Mouse (Mus musculus) MEL (cell line): ENCODE results near the gene Rae1. TPM values are rescaled to one million over a fixed set of nuclear protein-coding genes. Genes with fewer than 3 reads are reported as not detected.
A peak's percentile ranks its signal among the peaks of the same experiment; 100 is the strongest.

Experiments used
- DNase-seq: peaks from one replicate; pipeline ENCODE4 v3.0.0; 2011; ENCODE audit warnings: low read depth, low spot score
- H3K27ac ChIP-seq: 2 replicates; pipeline ENCODE4 v1.5.1; 2012; ENCODE audit warnings: low read depth, mild to moderate bottlenecking, control low read depth, low read length, moderate library complexity; ENCODE audit not compliant: control insufficient read depth
- H3K27me3 ChIP-seq, 2 experiments: fragments of 150-350 bp in 1 of 2; sonication (generic) in 1 of 2; 2 replicates each; pipeline ENCODE4 v1.6.1; 2012; ENCODE audit warnings: low read length in 2 of 2, mild to moderate bottlenecking in 2 of 2, improper control_type of control experiment in 1 of 2, moderate library complexity in 1 of 2; ENCODE audit not compliant: insufficient read depth in 2 of 2, control insufficient read depth in 1 of 2
- H3K36me3 ChIP-seq, 2 experiments: 2 replicates each; pipeline ENCODE4 v1.6.1; 2012 to 2014; ENCODE audit warnings: low read length in 2 of 2, improper control_type of control experiment in 1 of 2, inconsistent platforms in 1 of 2, mild to moderate bottlenecking in 1 of 2; ENCODE audit not compliant: insufficient read depth in 2 of 2, control insufficient read depth in 1 of 2
- H3K4me1 ChIP-seq, 2 experiments: fragments of 150-350 bp in 1 of 2; sonication (generic) in 1 of 2; 2 replicates each; pipeline ENCODE4 v1.6.1; 2012; ENCODE audit warnings: low read length in 2 of 2, improper control_type of control experiment in 1 of 2, mild to moderate bottlenecking in 1 of 2; ENCODE audit not compliant: insufficient read depth in 2 of 2, control insufficient read depth in 1 of 2
- H3K4me3 ChIP-seq, 2 experiments: fragments of 150-350 bp in 1 of 2; sonication (generic) in 1 of 2; 2 replicates each; pipeline ENCODE4 v1.5.1; 2012; ENCODE audit warnings: low read depth in 2 of 2, low read length in 2 of 2, mild to moderate bottlenecking in 2 of 2, moderate library complexity in 2 of 2, control low read depth in 1 of 2, improper control_type of control experiment in 1 of 2; ENCODE audit not compliant: control insufficient read depth in 1 of 2, insufficient read depth in 1 of 2
- H3K79me2 ChIP-seq: 2 replicates; pipeline ENCODE4 v1.6.1; 2012; ENCODE audit warnings: mild to moderate bottlenecking, low read length, moderate library complexity; ENCODE audit not compliant: control insufficient read depth, poor library complexity, insufficient read depth
- H3K9ac ChIP-seq: 2 replicates; pipeline ENCODE4 v1.6.1; 2012; ENCODE audit warnings: low read depth, mild to moderate bottlenecking, control low read depth, low read length, moderate library complexity; ENCODE audit not compliant: control insufficient read depth, poor library complexity, severe bottlenecking
- H3K9me3 ChIP-seq: fragments of 150-350 bp; sonication (generic); replicated peaks from 2 replicates; pipeline ENCODE4 v1.6.1; 2012; ENCODE audit warnings: mild to moderate bottlenecking, low read length, improper control_type of control experiment, moderate library complexity; ENCODE audit not compliant: insufficient read depth
- BHLHE40 ChIP-seq: IDR thresholded peaks from 2 replicates; pipeline ENCODE4 v1.6.1; 2012; ENCODE audit warnings: low read depth, mild to moderate bottlenecking, inconsistent platforms, low read length, improper control_type of control experiment, borderline replicate concordance
- CHD2 ChIP-seq: IDR thresholded peaks from 2 replicates; pipeline ENCODE4 v1.6.1; 2011; ENCODE audit warnings: low read length, improper control_type of control experiment
- E2F4 ChIP-seq: IDR thresholded peaks from 2 replicates; pipeline ENCODE4 v1.6.1; 2011; ENCODE audit warnings: low read depth, low read length, improper control_type of control experiment, borderline replicate concordance
- ELF1 ChIP-seq: IDR thresholded peaks from 2 replicates; pipeline ENCODE4 v1.6.1; 2014; ENCODE audit warnings: low read depth, mild to moderate bottlenecking, inconsistent platforms, low read length, improper control_type of control experiment, moderate library complexity
- EP300 ChIP-seq, 2 experiments: IDR thresholded peaks; 2 replicates each; pipeline ENCODE4 v1.6.1; 2011; ENCODE audit warnings: improper control_type of control experiment in 2 of 2, low read length in 2 of 2, low read depth in 1 of 2, mild to moderate bottlenecking in 1 of 2
- ETS1 ChIP-seq: IDR thresholded peaks from 2 replicates; pipeline ENCODE4 v1.6.1; 2012; ENCODE audit warnings: low read depth, mild to moderate bottlenecking, inconsistent platforms, low read length, improper control_type of control experiment, moderate library complexity
- GATA1 ChIP-seq: IDR thresholded peaks from 2 replicates; pipeline ENCODE4 v1.6.1; 2011; ENCODE audit warnings: low read depth, low read length, improper control_type of control experiment
- HCFC1 ChIP-seq: IDR thresholded peaks from 2 replicates; pipeline ENCODE4 v1.6.1; 2012; ENCODE audit warnings: low read depth, mild to moderate bottlenecking, inconsistent platforms, low read length, improper control_type of control experiment, moderate library complexity
- KAT2A ChIP-seq: conservative IDR thresholded peaks from 2 replicates; pipeline ENCODE4 v1.6.1; 2012; ENCODE audit warnings: low read depth, low read length, improper control_type of control experiment, inconsistent platforms
- MAFK ChIP-seq: IDR thresholded peaks from 2 replicates; pipeline ENCODE4 v1.6.1; 2011; ENCODE audit warnings: low read depth, mild to moderate bottlenecking, low read length, improper control_type of control experiment, borderline replicate concordance
- MAX ChIP-seq: IDR thresholded peaks from 2 replicates; pipeline ENCODE4 v1.6.1; 2011; ENCODE audit warnings: low read length, improper control_type of control experiment
- MAZ ChIP-seq: IDR thresholded peaks from 2 replicates; pipeline ENCODE4 v1.6.1; 2012; ENCODE audit warnings: low read depth, mild to moderate bottlenecking, inconsistent platforms, low read length, improper control_type of control experiment
- MEF2A ChIP-seq: IDR thresholded peaks from 2 replicates; pipeline ENCODE4 v1.6.1; 2014; ENCODE audit warnings: low read depth, mild to moderate bottlenecking, inconsistent platforms, low read length, improper control_type of control experiment; ENCODE audit not compliant: poor library complexity, insufficient replicate concordance, severe bottlenecking; ENCODE audit errors: extremely low read depth
- MYB ChIP-seq: IDR thresholded peaks from 2 replicates; pipeline ENCODE4 v1.6.1; 2011; ENCODE audit warnings: mild to moderate bottlenecking, low read depth, low read length, improper control_type of control experiment
- MYC ChIP-seq: IDR thresholded peaks from 2 replicates; pipeline ENCODE4 v1.6.1; 2011; ENCODE audit warnings: low read depth, mild to moderate bottlenecking, low read length, improper control_type of control experiment, moderate library complexity
- POLR2A ChIP-seq, 2 experiments: IDR thresholded peaks; 2 replicates each; pipeline ENCODE4 v1.6.1; 2011 to 2012; ENCODE audit warnings: low read length in 2 of 2, mild to moderate bottlenecking in 2 of 2, control low read depth in 1 of 2, improper control_type of control experiment in 1 of 2, low read depth in 1 of 2, moderate library complexity in 1 of 2; ENCODE audit not compliant: control insufficient read depth in 1 of 2, insufficient read depth in 1 of 2, poor library complexity in 1 of 2
- POLR2AphosphoS2 ChIP-seq: IDR thresholded peaks from 2 replicates; pipeline ENCODE4 v1.6.1; 2011; ENCODE audit warnings: low read length, improper control_type of control experiment
- POLR2AphosphoS5 ChIP-seq: IDR thresholded peaks from 2 replicates; pipeline ENCODE4 v1.6.1; 2012; ENCODE audit warnings: low read depth, borderline replicate concordance, mild to moderate bottlenecking, inconsistent platforms, low read length, moderate library complexity, mixed read lengths
- RAD21 ChIP-seq: IDR thresholded peaks from 2 replicates; pipeline ENCODE4 v1.6.1; 2011; ENCODE audit warnings: mild to moderate bottlenecking, low read depth, low read length, improper control_type of control experiment
- SIN3A ChIP-seq: IDR thresholded peaks from 2 replicates; pipeline ENCODE4 v1.6.1; 2012; ENCODE audit warnings: low read length, improper control_type of control experiment, inconsistent platforms
- TAL1 ChIP-seq: IDR thresholded peaks from 2 replicates; pipeline ENCODE4 v1.6.1; 2012; ENCODE audit warnings: mild to moderate bottlenecking, inconsistent platforms, low read length, moderate library complexity, mixed read lengths
- TBP ChIP-seq: IDR thresholded peaks from 2 replicates; pipeline ENCODE4 v1.8.0; 2011; ENCODE audit warnings: low read depth, low read length, improper control_type of control experiment
- UBTF ChIP-seq: IDR thresholded peaks from 2 replicates; pipeline ENCODE4 v1.6.1; 2012; ENCODE audit warnings: low read depth, mild to moderate bottlenecking, inconsistent platforms, low read length, improper control_type of control experiment, moderate library complexity, borderline replicate concordance; ENCODE audit not compliant: insufficient read depth
- USF1 ChIP-seq: IDR thresholded peaks from 2 replicates; pipeline ENCODE4 v1.6.1; 2014; ENCODE audit warnings: low read depth, mild to moderate bottlenecking, inconsistent platforms, low read length, improper control_type of control experiment, moderate library complexity
- USF2 ChIP-seq, 2 experiments: IDR thresholded peaks; 2 replicates each; pipeline ENCODE4 v1.6.1; 2011 to 2012; ENCODE audit warnings: improper control_type of control experiment in 2 of 2, low read length in 2 of 2, borderline replicate concordance in 1 of 2, inconsistent platforms in 1 of 2, low read depth in 1 of 2, mild to moderate bottlenecking in 1 of 2; ENCODE audit not compliant: insufficient read depth in 1 of 2
- ZKSCAN1 ChIP-seq: IDR thresholded peaks from 2 replicates; pipeline ENCODE4 v1.6.1; 2012; ENCODE audit warnings: low read depth, mild to moderate bottlenecking, inconsistent platforms, low read length, improper control_type of control experiment, moderate library complexity
- ZNF384 ChIP-seq: IDR thresholded peaks from 2 replicates; pipeline ENCODE4 v1.6.1; 2012; ENCODE audit warnings: low read depth, mild to moderate bottlenecking, inconsistent platforms, low read length, improper control_type of control experiment
- polyA plus RNA-seq, 2 experiments: library from polyadenylated mRNA; stranded (reverse) in 1 of 2; unstranded in 1 of 2; fragments of >175 nt in 1 of 2; fragments of >200 nt in 1 of 2; gene quantifications; 2 replicates each; pipeline versions ENCODE4 v1.2.1 to v1.2.4; 2012; ENCODE audit warnings: low replicate concordance in 2 of 2, low read depth in 1 of 2; ENCODE audit not compliant: insufficient read length in 2 of 2, insufficient read depth in 1 of 2, missing spikeins in 1 of 2
- total RNA-seq: library from RNA; depleted of rRNA; stranded (reverse); fragments of 300-350 nt; gene quantifications from 2 replicates; pipeline ENCODE4 v1.2.3, GENCODE M21; 2012

Rae1 gene
- total and polyA plus RNA-seq, 3 experiments = 156 to 172 TPM; not detected in 1

- no peak for TF ChIP-seq HCFC1
- no peak for TF ChIP-seq MAX
- TF ChIP-seq TAL1 = no peak
- no peak for TF ChIP-seq ZNF384
- no peak for TF ChIP-seq MAZ
- no peak for TF ChIP-seq POLR2A (IDR thresholded peaks at IDR 0.05; ENCODE audit: control insufficient read depth in 1 of 2, insufficient read depth in 1 of 2, low read depth in 1 of 2, low read length in 2 of 2, poor library complexity in 1 of 2)
- no peak for TF ChIP-seq MAFK
- no peak for TF ChIP-seq POLR2AphosphoS2
- TF ChIP-seq BHLHE40 = no peak
- TF ChIP-seq USF2 (IDR thresholded peaks at IDR 0.05; ENCODE audit: borderline replicate concordance in 1 of 2, insufficient read depth in 1 of 2, low read depth in 1 of 2, low read length in 2 of 2) = no peak
- TF ChIP-seq E2F4 = 0 out of 2 replicates have a peak, but pooled peaks have one; percentile 36
- TF ChIP-seq CHD2 = peak; percentile 73
These were observed 22.3 kb downstream of the Rae1 start (continued) for GRCm38 (mm10) chr2:173022056-173022681.

DNA sequence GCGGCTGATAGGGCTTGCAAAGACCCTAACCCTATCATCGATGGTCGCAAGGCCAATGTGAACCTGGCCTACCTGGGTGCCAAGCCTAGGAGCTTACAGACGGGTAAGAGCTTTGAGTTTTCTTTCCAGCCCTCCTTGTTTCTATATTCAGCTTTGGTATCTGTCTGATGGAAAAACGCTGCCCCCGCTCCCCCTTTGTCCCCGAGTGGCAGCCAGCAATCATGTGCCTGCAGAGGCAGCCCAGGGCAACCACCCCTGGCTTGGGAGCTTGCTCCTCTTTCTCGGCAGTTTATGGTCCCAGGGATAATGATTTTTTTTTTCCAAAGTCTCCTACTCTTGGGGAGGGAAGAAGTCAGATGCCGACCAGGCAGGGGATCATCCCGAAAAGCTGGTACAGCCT is 22.9 kb downstream of the Rae1 start:
- H3K9ac ChIP-seq = peak overlapping the region; percentile 80
- no peak overlapping the region for H3K27ac ChIP-seq
- no peaks in the 10 kb centered on the region for H3K27me3 ChIP-seq
- peaks cover 13 to 58% of the 10 kb centered on the region in 2 experiments for H3K4me1 ChIP-seq
- peaks cover 5 to 40% of the 10 kb centered on the region in 2 experiments; a peak in 3 of 4 replicates for H3K36me3 ChIP-seq
- TF ChIP-seq MAZ = no peak
- TF ChIP-seq USF1 = peak; percentile 18; the same call in 1 of the 2 replicates
- TF ChIP-seq MAX = 0 out of 2 replicates have a peak, but pooled peaks have one; percentile 14
- TF ChIP-seq ZNF384 = no peak
- no peak for DNase-seq
- H3K79me2 ChIP-seq = peaks cover 54% of the 10 kb centered on the region
- no peaks in the 10 kb centered on the region for H3K9me3 ChIP-seq
- peak overlapping the region; percentile 82 to 99 for H3K4me3 ChIP-seq

- H3K79me2 ChIP-seq = peaks cover 55% of the 10 kb centered on the region
- H3K27ac ChIP-seq = no peak overlapping the region
- H3K36me3 ChIP-seq = peaks cover 7 to 39% of the 10 kb centered on the region in 2 experiments; a peak in 3 of 4 replicates
- H3K9me3 ChIP-seq = no peaks in the 10 kb centered on the region
- H3K9ac ChIP-seq = peak overlapping the region; percentile 80
- peak overlapping the region; percentile 82 to 99 for H3K4me3 ChIP-seq
- DNase-seq = peak; percentile 34
- H3K27me3 ChIP-seq = no peaks in the 10 kb centered on the region
- H3K4me1 ChIP-seq = peaks cover 10 to 53% of the 10 kb centered on the region in 2 experiments
- TF ChIP-seq ELF1 = no peak
- TF ChIP-seq ZKSCAN1 = no peak
- TF ChIP-seq MEF2A = no peak
- TF ChIP-seq MYB = no peak
- TF ChIP-seq GATA1 = peak; percentile 35; the same call in 1 of the 2 replicates
- 0 out of 2 replicates have a peak, but pooled peaks have one; percentile 5 for TF ChIP-seq POLR2AphosphoS5
- no peak for TF ChIP-seq CHD2
- TF ChIP-seq UBTF = no peak
- TF ChIP-seq USF1 = no peak
- TF ChIP-seq E2F4 = no peak
- no peak for TF ChIP-seq EP300 (IDR thresholded peaks at IDR 0.05; ENCODE audit: low read depth in 1 of 2, low read length in 2 of 2)
- peak; percentile 43; the same call in 1 of the 2 replicates for TF ChIP-seq MYC
- no peak for TF ChIP-seq RAD21
- TF ChIP-seq POLR2AphosphoS2 = no peak
- no peak for TF ChIP-seq MAFK
- TF ChIP-seq SIN3A = 0 out of 2 replicates have a peak, but pooled peaks have one; percentile 19
- TF ChIP-seq KAT2A = no peak
- TF ChIP-seq ETS1 = no peak
- TF ChIP-seq TBP = no peak
- no peak for TF ChIP-seq ZNF384
These were observed 23.5 kb downstream of the Rae1 start for GRCm38 (mm10) chr2:173023371-173023851.
